Mouse (Mus musculus): ENCODE results near the gene Ncstn.

DNA sequence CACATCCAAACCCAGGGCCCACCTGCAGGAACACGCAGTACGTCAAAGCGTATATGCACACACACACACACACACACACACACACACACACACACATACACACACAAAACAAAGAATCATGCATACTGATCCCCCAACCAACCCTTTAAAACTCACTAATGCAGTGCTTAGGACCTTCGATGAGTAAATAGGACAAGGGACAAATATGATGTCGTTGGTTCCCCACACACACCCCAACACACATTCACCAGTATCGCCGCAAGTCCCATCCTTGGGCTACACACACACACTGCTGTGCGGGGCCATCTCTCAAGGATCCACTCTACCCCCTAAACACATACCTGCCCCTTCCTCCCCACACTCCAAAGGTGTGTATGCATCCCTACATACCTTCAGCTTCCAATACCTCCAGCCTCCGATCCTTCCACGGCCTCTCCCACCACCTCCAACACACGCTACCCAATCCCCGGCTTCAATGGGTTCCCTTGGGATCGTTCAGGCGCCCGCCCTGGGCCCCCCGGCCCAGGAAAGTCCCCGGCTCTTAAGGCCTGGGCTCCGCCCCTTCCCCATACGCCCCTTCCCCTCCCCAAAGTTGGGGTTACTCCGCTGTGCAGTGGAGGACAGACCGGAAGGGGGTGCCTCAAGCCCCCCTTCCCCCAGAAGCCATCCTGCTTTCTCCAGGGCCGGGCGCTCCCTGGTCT is 56.2 kb downstream of the Ncstn start:
- TF ChIP-seq CTCF (IDR thresholded peaks at IDR 0.05; ENCODE audit: insufficient read depth, low read length) = no peak
- no peak for TF ChIP-seq POLR2A (IDR thresholded peaks at IDR 0.05; ENCODE audit: borderline replicate concordance, extremely low read depth, low read depth, low read length)

All from lung, adult 2 months (tissue).